Mouse (Mus musculus): Measurements from ENCODE around the gene Sfr1. TPM values are rescaled to one million over a fixed set of nuclear protein-coding genes. Genes with fewer than 3 reads are reported as not detected.

Gene Sfr1
- polyA plus RNA-seq, 1 experiment from 2014 or later: 297 TPM

- Histone ChIP-seq H3K9me3 (0 out of 2 replicates have a peak, but pooled peaks cover 3% of the 10 kb centered on the region), H3K4me2 (no peak overlapping the region), H3K4me3 (replicated peaks) (no peak overlapping the region), H3K36me3 (replicated peaks) (no peaks in the 10 kb centered on the region), H3K9ac (no peak overlapping the region), H3K27ac (no peak overlapping the region), H3K4me1 (peaks cover 8% of the 10 kb centered on the region), H3K27me3 (no peaks in the 10 kb centered on the region)
- ATAC-seq (ENCODE audit: low FRiP score): no peak
- 93% methylated on average over 9 of the region's 9 CpGs for WGBS
Measured at GRCm38 (mm10) chr19:47754931-47755330, 23.4 kb downstream of the Sfr1 start.

- H3K9me3 ChIP-seq: 0 out of 2 replicates have a peak, but pooled peaks cover 3% of the 10 kb centered on the region
- no peak overlapping the region for H3K4me3 ChIP-seq (replicated peaks)
- H3K9ac ChIP-seq: no peak overlapping the region
- no peaks in the 10 kb centered on the region for H3K27me3 ChIP-seq
- H3K36me3 ChIP-seq (replicated peaks): no peaks in the 10 kb centered on the region
- no peak overlapping the region for H3K4me2 ChIP-seq
- peaks cover 3% of the 10 kb centered on the region; the same call in 1 of the 2 replicates for H3K4me1 ChIP-seq
- WGBS: 74% methylated on average over 19 of the region's 19 CpGs
- no peak overlapping the region for H3K27ac ChIP-seq
- ATAC-seq (ENCODE audit: low FRiP score): no peak
Measured at GRCm38 (mm10) chr19:47755625-47756024, 24.1 kb downstream of the Sfr1 start.

- Histone ChIP-seq H3K27me3 (peaks cover 3% of the 10 kb centered on the region; the same call in 1 of the 2 replicates), H3K4me3 (replicated peaks) (no peak overlapping the region), H3K36me3 (replicated peaks) (no peaks in the 10 kb centered on the region), H3K4me1 (no peaks in the 10 kb centered on the region), H3K9me3 (no peaks in the 10 kb centered on the region), H3K4me2 (no peak overlapping the region), H3K27ac (no peak overlapping the region), H3K9ac (no peak overlapping the region)
- no peak for ATAC-seq (ENCODE audit: low FRiP score)
- 90% methylated on average over 6 of the region's 6 CpGs for WGBS
Measured at GRCm38 (mm10) chr19:47777847-47778246, 46.4 kb downstream of the Sfr1 start.

- Histone ChIP-seq H3K4me1 (no peaks in the 10 kb centered on the region), H3K4me3 (replicated peaks) (no peak overlapping the region), H3K27me3 (peaks cover 3% of the 10 kb centered on the region; the same call in 1 of the 2 replicates), H3K4me2 (no peak overlapping the region), H3K9ac (no peak overlapping the region), H3K27ac (no peak overlapping the region), H3K36me3 (replicated peaks) (no peaks in the 10 kb centered on the region), H3K9me3 (no peaks in the 10 kb centered on the region)
- ATAC-seq (ENCODE audit: low FRiP score): no peak
- WGBS: 93% methylated on average over 7 of the region's 7 CpGs
Measured at GRCm38 (mm10) chr19:47780145-47780544, 48.7 kb downstream of the Sfr1 start.

- no peak overlapping the region for H3K27ac ChIP-seq
- H3K4me2 ChIP-seq: no peak overlapping the region
- 80% methylated on average over 11 of the region's 11 CpGs for WGBS
Measured at GRCm38 (mm10) chr19:47780972-47781371, 49.5 kb downstream of the Sfr1 start.

GRCm38 (mm10) chr19:47783898-47784297, 52.4 kb downstream of the Sfr1 start:
- Histone ChIP-seq H3K4me2 (no peak overlapping the region), H3K9ac (no peak overlapping the region), H3K9me3 (no peaks in the 10 kb centered on the region), H3K27me3 (peaks cover 3% of the 10 kb centered on the region; the same call in 1 of the 2 replicates), H3K36me3 (replicated peaks) (no peaks in the 10 kb centered on the region), H3K27ac (no peak overlapping the region), H3K4me3 (replicated peaks) (no peak overlapping the region), H3K4me1 (no peaks in the 10 kb centered on the region)
- ATAC-seq (ENCODE audit: low FRiP score): no peak
- WGBS: 93% methylated on average over 6 of the region's 6 CpGs

More at GRCm38 (mm10) chr19:47780972-47781371, 49.5 kb downstream of the Sfr1 start:
- H3K4me1 ChIP-seq: no peaks in the 10 kb centered on the region
- peaks cover 3% of the 10 kb centered on the region; the same call in 1 of the 2 replicates for H3K27me3 ChIP-seq
- ATAC-seq (ENCODE audit: low FRiP score): no peak
- no peak overlapping the region for H3K9ac ChIP-seq
- H3K36me3 ChIP-seq (replicated peaks): no peaks in the 10 kb centered on the region
- H3K4me3 ChIP-seq (replicated peaks): no peak overlapping the region
- H3K9me3 ChIP-seq: no peaks in the 10 kb centered on the region

Small RNA genes within 50 kb of the gene (microRNA-seq; reads per million reads assigned to microRNA genes)
- not detected for gene Mir8090

Other genes with a start within 250 kb of the Sfr1 start
- 37.2 and 45.3 TPM in 2 replicates for gene Stn1, start 194.2 kb upstream of the Sfr1 start, polyA plus RNA-seq (2016; fragmentation: Nextera tagmentation; extraction: Ambion mirVana)
- 10.1 and 12.1 TPM in 2 replicates for gene Slk, start 152.0 kb upstream of the Sfr1 start, polyA plus RNA-seq (2016; fragmentation: Nextera tagmentation; extraction: Ambion mirVana)
- 0.92 and 1.1 TPM in 2 replicates for gene Col17a1, start 39.6 kb upstream of the Sfr1 start, polyA plus RNA-seq (2016; fragmentation: Nextera tagmentation; extraction: Ambion mirVana)
- gene Gsto1, start 123.3 kb downstream of the Sfr1 start, polyA plus RNA-seq (2016; fragmentation: Nextera tagmentation; extraction: Ambion mirVana): 61.8 and 62.7 TPM in 2 replicates
- gene Gsto2, start 133.9 kb downstream of the Sfr1 start, polyA plus RNA-seq (2016; fragmentation: Nextera tagmentation; extraction: Ambion mirVana): 0.95 and 1.3 TPM in 2 replicates
- gene Cfap43, start 187.6 kb downstream of the Sfr1 start, polyA plus RNA-seq (2016; fragmentation: Nextera tagmentation; extraction: Ambion mirVana): 0.22 and 0.37 TPM in 2 replicates
- gene Itprip, start 187.6 kb downstream of the Sfr1 start, polyA plus RNA-seq (2016; fragmentation: Nextera tagmentation; extraction: Ambion mirVana): 17.9 and 19.8 TPM in 2 replicates
- 0.09 and 0.10 TPM in 2 replicates for gene Cfap58, start 206.0 kb downstream of the Sfr1 start, polyA plus RNA-seq (2016; fragmentation: Nextera tagmentation; extraction: Ambion mirVana)

Measured in forebrain, embryonic 12.5 days (tissue).